Mouse (Mus musculus) embryonic facial prominence, embryonic 11.5 days (tissue): ENCODE data around the gene Bphl. TPM values are rescaled to one million over a fixed set of nuclear protein-coding genes. Genes with fewer than 3 reads are reported as not detected.

ENCODE experiments used
- ATAC-seq: fragments of 200-750 bp; cut with Nextera tagmentation; replicated peaks from 2 replicates; pipeline ENCODE4 v1.8.0; 2017; ENCODE audit warnings: low read depth; ENCODE audit not compliant: insufficient number of reproducible peaks, low FRiP score, low TSS enrichment
- DNase-seq: peaks from one replicate; pipeline ENCODE4 v3.0.0-alpha.2; 2015; ENCODE audit warnings: low spot score
- H3K27ac ChIP-seq: fragments of 300-500 bp; sonication (generic); replicated peaks from 2 replicates; pipeline ENCODE4 v1.5.1; 2014; ENCODE audit warnings: mild to moderate bottlenecking, low read depth, low read length, control low read depth
- H3K27me3 ChIP-seq: fragments of 300-500 bp; sonication (generic); 2 replicates; pipeline ENCODE4 v1.6.1; 2014; ENCODE audit warnings: mild to moderate bottlenecking, low read length, moderate library complexity, mixed read lengths; ENCODE audit not compliant: control insufficient read depth, insufficient read depth
- H3K36me3 ChIP-seq: fragments of 300-500 bp; sonication (generic); replicated peaks from 2 replicates; pipeline ENCODE4 v1.6.1; 2014; ENCODE audit warnings: low read depth, mild to moderate bottlenecking, low read length, moderate library complexity, mixed read lengths; ENCODE audit not compliant: control insufficient read depth, insufficient read depth
- H3K4me1 ChIP-seq: fragments of 300-500 bp; sonication (generic); 2 replicates; pipeline ENCODE4 v1.6.1; 2014; ENCODE audit warnings: low read length, mixed read lengths; ENCODE audit not compliant: control insufficient read depth, insufficient read depth
- H3K4me2 ChIP-seq: fragments of 300-500 bp; sonication (generic); 2 replicates; pipeline ENCODE4 v1.6.1; 2014; ENCODE audit warnings: low read depth, mild to moderate bottlenecking, control low read depth, low read length, moderate library complexity
- H3K4me3 ChIP-seq: fragments of 300-500 bp; sonication (generic); 2 replicates; pipeline ENCODE4 v1.5.1; 2014; ENCODE audit warnings: low read depth, low read length, control low read depth
- H3K9ac ChIP-seq: fragments of 300-500 bp; sonication (generic); replicated peaks from 2 replicates; pipeline ENCODE4 v1.6.1; 2014; ENCODE audit warnings: mild to moderate bottlenecking, control low read depth, low read length
- H3K9me3 ChIP-seq: fragments of 300-500 bp; sonication (generic); replicated peaks from 2 replicates; pipeline ENCODE4 v1.6.1; 2016; ENCODE audit warnings: mild to moderate bottlenecking, low read length, inconsistent platforms, mixed read lengths; ENCODE audit not compliant: control insufficient read depth
- WGBS: fragments of 180-500 bp; shearing (Covaris S2); extraction: QIAGEN DNeasy Blood & Tissue Kit; methylation state at CpG from one replicate; pipeline ENCODE4 v1.1.7; 2014; 5-methylcytosine and 5-hydroxymethylcytosine counted together
- polyA plus RNA-seq: library from polyadenylated mRNA; unstranded; fragments of >200 nt; fragmentation: Nextera tagmentation; extraction: Ambion mirVana; gene quantifications from 2 replicates; pipeline ENCODE4 v1.2.1, GENCODE M21; 2014

Bphl gene
- polyA plus RNA-seq, 1 experiment from 2014 or later = 42.8 TPM

DNA sequence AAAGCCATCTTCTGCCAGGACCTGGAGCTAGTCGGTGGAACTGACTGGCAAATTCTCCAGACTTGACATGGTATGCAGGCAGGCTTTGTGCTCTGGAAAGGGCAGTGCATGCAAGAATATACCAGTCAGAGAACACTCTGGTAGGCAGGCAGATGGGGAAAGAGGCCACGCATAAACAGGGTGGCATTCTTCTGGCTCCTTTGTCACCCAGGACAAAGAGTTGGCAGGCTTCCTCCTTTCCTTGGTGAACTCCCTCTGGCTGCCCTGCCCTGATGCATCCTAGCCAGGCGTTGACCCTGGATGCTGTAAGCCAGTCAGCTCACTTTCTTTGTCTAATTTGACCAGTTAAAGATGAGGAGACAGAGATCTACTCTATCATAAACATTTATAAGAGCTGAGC, 59.7 kb downstream of the Bphl start:
- WGBS = 80% methylated on average over 3 of the region's 3 CpGs
- Histone ChIP-seq H3K9me3 (no peaks in the 10 kb centered on the region), H3K27ac (no peak overlapping the region), H3K4me1 (no peaks in the 10 kb centered on the region), H3K4me3 (no peak overlapping the region), H3K4me2 (no peak overlapping the region), H3K36me3 (no peaks in the 10 kb centered on the region), H3K9ac (no peak overlapping the region), H3K27me3 (no peaks in the 10 kb centered on the region)
- ATAC-seq (no peak), DNase-seq (no peak)

GRCm38 (mm10) chr13:34100733-34101132, 63.3 kb downstream of the Bphl start:
- Histone ChIP-seq H3K27me3 (no peaks in the 10 kb centered on the region), H3K4me2 (no peak overlapping the region), H3K9ac (no peak overlapping the region), H3K27ac (no peak overlapping the region), H3K9me3 (no peaks in the 10 kb centered on the region), H3K4me1 (no peaks in the 10 kb centered on the region), H3K36me3 (no peaks in the 10 kb centered on the region), H3K4me3 (no peak overlapping the region)
- DNase-seq (no peak), ATAC-seq (no peak)
- 83% methylated on average over 3 of the region's 3 CpGs for WGBS

DNA sequence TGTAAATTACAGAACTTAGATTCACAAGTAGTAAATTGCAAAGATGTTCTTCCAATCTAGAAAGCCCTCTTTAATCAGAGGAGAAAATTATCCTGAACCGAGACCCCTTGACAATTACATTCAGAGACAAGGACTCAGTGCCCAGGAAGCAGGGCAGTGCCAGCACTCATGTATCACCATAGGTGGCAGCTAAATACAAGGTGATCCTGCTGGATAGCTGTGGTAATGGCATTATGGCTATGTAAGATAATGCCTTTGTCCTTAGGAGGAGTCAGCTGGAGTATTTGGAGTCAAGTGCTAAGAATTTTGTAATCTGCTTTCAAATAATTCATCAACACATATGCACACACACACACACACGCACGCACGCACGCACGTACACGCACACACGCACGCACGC, 63.9 kb downstream of the Bphl start:
- Histone ChIP-seq H3K36me3 (no peaks in the 10 kb centered on the region), H3K9me3 (no peaks in the 10 kb centered on the region), H3K4me2 (no peak overlapping the region), H3K27me3 (no peaks in the 10 kb centered on the region), H3K27ac (no peak overlapping the region), H3K9ac (no peak overlapping the region), H3K4me1 (no peaks in the 10 kb centered on the region), H3K4me3 (no peak overlapping the region)
- no peak for DNase-seq
- no peak for ATAC-seq
- WGBS = 94% methylated on average over 10 of the region's 10 CpGs

DNA sequence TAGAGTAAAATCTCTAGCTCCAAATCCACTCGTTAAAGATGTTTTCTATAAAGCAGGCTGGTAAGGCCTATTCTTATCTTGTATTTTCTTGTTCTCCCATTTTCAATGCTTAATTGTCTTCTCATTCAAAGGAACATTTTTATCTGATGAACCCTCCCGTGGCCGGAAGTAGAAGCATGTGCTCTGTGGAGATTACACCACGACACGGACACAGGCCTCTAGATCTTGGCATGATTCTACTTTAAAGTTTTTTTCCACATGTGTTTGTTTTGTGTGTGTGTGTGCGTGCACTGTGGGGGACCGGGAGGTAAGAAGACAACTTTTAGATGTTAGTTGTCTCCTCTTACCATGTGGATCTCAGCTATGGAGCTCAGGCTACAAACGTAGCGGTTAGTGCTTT, 64.5 kb downstream of the Bphl start:
- Histone ChIP-seq H3K9me3 (no peaks in the 10 kb centered on the region), H3K4me2 (no peak overlapping the region), H3K27ac (no peak overlapping the region), H3K36me3 (no peaks in the 10 kb centered on the region), H3K4me1 (no peaks in the 10 kb centered on the region), H3K9ac (no peak overlapping the region), H3K27me3 (no peaks in the 10 kb centered on the region), H3K4me3 (no peak overlapping the region)
- no peak for DNase-seq
- no peak for ATAC-seq
- WGBS = 87% methylated on average over 9 of the region's 9 CpGs

GRCm38 (mm10) chr13:34105364-34105763, 68.0 kb downstream of the Bphl start:
- no peak overlapping the region for H3K4me2 ChIP-seq
- no peak overlapping the region for H3K4me3 ChIP-seq
- no peaks in the 10 kb centered on the region for H3K36me3 ChIP-seq
- no peaks in the 10 kb centered on the region for H3K27me3 ChIP-seq
- WGBS = 72% methylated on average over 1 of the region's 1 CpGs
- DNase-seq (no peak), ATAC-seq (no peak)
- no peaks in the 10 kb centered on the region for H3K4me1 ChIP-seq
- no peaks in the 10 kb centered on the region for H3K9me3 ChIP-seq
- no peak overlapping the region for H3K9ac ChIP-seq
- H3K27ac ChIP-seq = no peak overlapping the region

- no peak for DNase-seq
- no peak overlapping the region for H3K9ac ChIP-seq
- no peak overlapping the region for H3K27ac ChIP-seq
- no peaks in the 10 kb centered on the region for H3K9me3 ChIP-seq
- no peaks in the 10 kb centered on the region for H3K36me3 ChIP-seq
- no peaks in the 10 kb centered on the region for H3K27me3 ChIP-seq
- no peak overlapping the region for H3K4me2 ChIP-seq
- no peak overlapping the region for H3K4me3 ChIP-seq
- ATAC-seq = no peak
- 80% methylated on average over 2 of the region's 2 CpGs for WGBS
- no peaks in the 10 kb centered on the region for H3K4me1 ChIP-seq
Measured at GRCm38 (mm10) chr13:34106256-34106655, 68.9 kb downstream of the Bphl start.

GRCm38 (mm10) chr13:34106999-34107398, 69.6 kb downstream of the Bphl start:
- DNase-seq = no peak
- H3K9ac ChIP-seq = no peak overlapping the region
- H3K4me2 ChIP-seq = no peak overlapping the region
- H3K36me3 ChIP-seq = no peaks in the 10 kb centered on the region
- no peaks in the 10 kb centered on the region for H3K4me1 ChIP-seq
- 100% methylated on average over 1 of the region's 1 CpGs for WGBS
- H3K4me3 ChIP-seq = no peak overlapping the region
- H3K9me3 ChIP-seq = no peaks in the 10 kb centered on the region
- no peak for ATAC-seq
- H3K27me3 ChIP-seq = no peaks in the 10 kb centered on the region
- no peak overlapping the region for H3K27ac ChIP-seq

DNA sequence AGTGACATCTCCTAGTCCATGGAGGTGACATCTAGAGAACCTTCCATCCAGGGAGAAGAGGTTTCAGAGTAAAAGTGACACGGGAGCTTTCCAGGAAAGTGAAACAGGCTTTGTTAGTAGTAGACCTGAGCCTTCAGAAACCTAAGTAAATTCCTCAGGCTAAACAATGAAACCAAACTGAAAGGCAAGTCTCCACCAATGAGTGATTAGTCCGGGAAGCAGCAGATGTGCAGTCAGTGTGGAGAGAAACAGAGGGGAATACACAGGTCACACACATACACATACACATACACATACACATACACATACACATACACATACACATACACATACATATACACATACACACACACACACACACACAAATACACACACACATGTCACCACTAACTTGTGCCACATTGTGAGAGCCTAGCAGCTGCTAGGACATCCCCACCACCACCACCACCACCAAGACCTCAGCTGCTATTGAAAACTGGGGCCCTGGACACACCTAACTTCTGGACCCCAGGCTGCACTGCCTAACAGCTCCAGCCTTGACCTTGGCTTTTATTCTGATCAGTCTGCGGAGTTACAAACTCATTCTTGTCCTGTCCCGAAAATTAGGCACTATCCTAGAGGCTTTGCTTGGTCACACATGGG, 71.8 kb downstream of the Bphl start:
- H3K27me3 ChIP-seq = no peaks in the 10 kb centered on the region
- ATAC-seq (no peak), DNase-seq (no peak)
- no peak overlapping the region for H3K4me2 ChIP-seq
- H3K27ac ChIP-seq = no peak overlapping the region
- H3K4me3 ChIP-seq = no peak overlapping the region
- no peak overlapping the region for H3K9ac ChIP-seq
- H3K36me3 ChIP-seq = no peaks in the 10 kb centered on the region
- no peaks in the 10 kb centered on the region for H3K9me3 ChIP-seq
- whole genome bisulfite sequencing = 76% methylated on average over 4 of the region's 4 CpGs
- no peaks in the 10 kb centered on the region for H3K4me1 ChIP-seq
